Mouse (Mus musculus) kidney, postnatal 36 days (tissue): ENCODE measurements around the gene Rnf215.
"Not testable (repeated sequence)": the region's sequence is repeated elsewhere in the genome, so short reads cannot be mapped to it uniquely, and the experiment has no call there.

ENCODE experiments used
- DNase-seq, 2 experiments: peaks; one replicate each; pipeline ENCODE4 v3.0.0; 2021 to 2022; ENCODE audit warnings: mixed read lengths in 2 of 2

Rnf215 gene

GRCm38 (mm10) chr11:4134986-4135935, at the start of gene Rnf215:
Gene Rnf215, plus strand, starts transcription at chr11:4135202.
- DNase-seq: peak; percentile 92 to 99

GRCm38 (mm10) chr11:4086246-4086645, 48.8 kb upstream of the Rnf215 start:
- DNase-seq: no peak

GRCm38 (mm10) chr11:4087267-4087666, 47.7 kb upstream of the Rnf215 start:
- DNase-seq: no peak

- DNase-seq: no peak
Measured at GRCm38 (mm10) chr11:4093459-4094377, 41.3 kb upstream of the Rnf215 start.

- peak; percentile 78 to 89 for DNase-seq
Measured at GRCm38 (mm10) chr11:4094378-4095170, 40.4 kb upstream of the Rnf215 start.

- peak; percentile 63 to 74 for DNase-seq
Measured at GRCm38 (mm10) chr11:4095171-4096053, 39.6 kb upstream of the Rnf215 start, which contains the start of gene Mtfp1. Gene Mtfp1, minus strand, starts transcription at chr11:4095445.

GRCm38 (mm10) chr11:4096054-4096984, 38.7 kb upstream of the Rnf215 start:
- DNase-seq: peak; percentile 99

GRCm38 (mm10) chr11:4097091-4097621, 37.8 kb upstream of the Rnf215 start:
- peak in 1 of 2 experiments; percentile 23 for DNase-seq

GRCm38 (mm10) chr11:4098120-4098519, 36.9 kb upstream of the Rnf215 start:
- no peak for DNase-seq

- no peak for DNase-seq
Measured at GRCm38 (mm10) chr11:4098816-4099215, 36.2 kb upstream of the Rnf215 start.

- no peak for DNase-seq
Measured at GRCm38 (mm10) chr11:4099447-4099846, 35.6 kb upstream of the Rnf215 start.

GRCm38 (mm10) chr11:4101851-4102250, 33.2 kb upstream of the Rnf215 start:
- DNase-seq: no peak

GRCm38 (mm10) chr11:4103522-4103921, 31.5 kb upstream of the Rnf215 start:
- no peak for DNase-seq

GRCm38 (mm10) chr11:4104989-4105388, 30.0 kb upstream of the Rnf215 start:
- DNase-seq: no peak

GRCm38 (mm10) chr11:4105444-4105843, 29.6 kb upstream of the Rnf215 start:
- DNase-seq: no peak

- not testable (repeated sequence) for DNase-seq
Measured at GRCm38 (mm10) chr11:4107901-4108300, 27.1 kb upstream of the Rnf215 start.

- no peak for DNase-seq
Measured at GRCm38 (mm10) chr11:4108691-4109090, 26.3 kb upstream of the Rnf215 start.

GRCm38 (mm10) chr11:4112033-4112432, 23.0 kb upstream of the Rnf215 start:
- no peak for DNase-seq

- DNase-seq: no peak
Measured at GRCm38 (mm10) chr11:4112861-4113260, 22.1 kb upstream of the Rnf215 start.

GRCm38 (mm10) chr11:4113496-4113895, 21.5 kb upstream of the Rnf215 start:
- DNase-seq: no peak
